Mouse (Mus musculus) heart, embryonic 13.5 days (tissue): ENCODE measurements around the gene Olfr190. TPM values are rescaled to one million over a fixed set of nuclear protein-coding genes. Genes with fewer than 3 reads are reported as not detected.
"Not testable (repeated sequence)": the region's sequence is repeated elsewhere in the genome, so short reads cannot be mapped to it uniquely, and the experiment has no call there.

Experiments used
- ATAC-seq: fragments of 200-750 bp; cut with Nextera tagmentation; 2 replicates; pipeline ENCODE4 v1.8.0; 2017; ENCODE audit warnings: moderate TSS enrichment; ENCODE audit not compliant: insufficient number of reproducible peaks, low FRiP score, low TSS enrichment; ENCODE audit errors: extremely low read depth
- H3K27ac ChIP-seq: fragments of 300-500 bp; sonication (generic); replicated peaks from 2 replicates; pipeline ENCODE4 v1.5.1; 2015; ENCODE audit warnings: moderate library complexity, mild to moderate bottlenecking, inconsistent platforms
- H3K27me3 ChIP-seq: fragments of 300-500 bp; sonication (generic); replicated peaks from 2 replicates; pipeline ENCODE4 v1.6.1; 2015; ENCODE audit warnings: mild to moderate bottlenecking, inconsistent platforms
- H3K36me3 ChIP-seq: fragments of 300-500 bp; sonication (generic); 2 replicates; pipeline ENCODE4 v1.6.1; 2015; ENCODE audit warnings: mild to moderate bottlenecking, inconsistent platforms
- H3K4me1 ChIP-seq: fragments of 300-500 bp; sonication (generic); 2 replicates; pipeline ENCODE4 v1.6.1; 2015; ENCODE audit warnings: inconsistent platforms
- H3K4me2 ChIP-seq: fragments of 300-500 bp; sonication (generic); 2 replicates; pipeline ENCODE4 v1.6.1; 2015; ENCODE audit warnings: inconsistent platforms, mild to moderate bottlenecking, moderate library complexity
- H3K4me3 ChIP-seq: fragments of 300-500 bp; sonication (generic); 2 replicates; pipeline ENCODE4 v1.5.1; 2015; ENCODE audit warnings: moderate library complexity, mild to moderate bottlenecking, inconsistent platforms
- H3K9ac ChIP-seq: fragments of 300-500 bp; sonication (generic); 2 replicates; pipeline ENCODE4 v1.6.1; 2015; ENCODE audit warnings: inconsistent platforms, mild to moderate bottlenecking, moderate library complexity
- H3K9me3 ChIP-seq: fragments of 300-500 bp; sonication (generic); 2 replicates; pipeline ENCODE4 v1.6.1; 2016; ENCODE audit warnings: inconsistent platforms
- WGBS: fragments of 180-500 bp; shearing (Covaris S2); methylation state at CpG from one replicate; pipeline ENCODE4 v1.1.7; 2015; ENCODE audit warnings: mixed read lengths; 5-methylcytosine and 5-hydroxymethylcytosine counted together
- polyA plus RNA-seq: library from polyadenylated mRNA; unstranded; fragments of >200 nt; fragmentation: Nextera tagmentation; extraction: Ambion mirVana; gene quantifications from 2 replicates; pipeline ENCODE4 v1.2.1, GENCODE M21; 2015

Olfr190 gene
- not detected in 2 replicates for polyA plus RNA-seq

DNA sequence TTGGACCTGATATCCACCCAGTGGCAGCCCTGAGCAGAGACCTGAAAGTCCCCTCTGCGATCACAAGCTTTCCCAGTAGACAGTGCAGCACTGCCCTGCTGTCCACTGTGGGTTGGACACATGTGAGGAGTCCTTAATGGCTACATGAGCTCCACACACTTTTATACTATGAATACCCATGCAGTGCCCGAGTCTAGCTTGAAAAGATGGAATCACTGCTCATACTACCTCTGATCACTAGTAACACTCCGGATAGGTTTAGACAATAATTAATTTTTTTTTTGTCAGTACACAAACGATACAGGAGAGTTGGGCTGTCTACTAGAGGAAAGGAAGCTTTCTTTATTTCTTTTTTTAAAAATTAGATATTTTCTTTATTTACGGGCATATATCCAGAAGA lies at the start of gene Olfr190:
TSS of gene Olfr190 (minus strand) at position 101 of the 400 bp plus-strand sequence.
- H3K4me1 ChIP-seq = no peaks in the 10 kb centered on the region
- H3K4me3 ChIP-seq = no peak within 1 kb of the TSS
- 72% methylated on average over 5 of the region's 5 CpGs for WGBS
- H3K4me2 ChIP-seq = no peak within 1 kb of the TSS
- H3K9ac ChIP-seq = no peak within 1 kb of the TSS
- H3K27me3 ChIP-seq = no peaks in the 10 kb centered on the region
- ATAC-seq = no peak
- no peaks in the 10 kb centered on the region for H3K9me3 ChIP-seq
- H3K36me3 ChIP-seq = no peaks in the 10 kb centered on the region
- no peak within 1 kb of the TSS for H3K27ac ChIP-seq

GRCm38 (mm10) chr16:59120969-59121368 lies 43.2 kb upstream of the Olfr190 start, which contains the start of gene Olfr194:
Gene Olfr194, minus strand, starts transcription at chr16:59121069.
- no peaks in the 10 kb centered on the region for H3K27me3 ChIP-seq
- no peaks in the 10 kb centered on the region for H3K4me1 ChIP-seq
- peaks cover 3% of the 10 kb centered on the region; the same call in 1 of the 2 replicates for H3K9me3 ChIP-seq
- no peak within 1 kb of the TSS for H3K4me3 ChIP-seq
- no peaks in the 10 kb centered on the region for H3K36me3 ChIP-seq
- H3K4me2 ChIP-seq = no peak within 1 kb of the TSS
- ATAC-seq = no peak
- H3K9ac ChIP-seq = no peak within 1 kb of the TSS
- H3K27ac ChIP-seq = no peak within 1 kb of the TSS

DNA sequence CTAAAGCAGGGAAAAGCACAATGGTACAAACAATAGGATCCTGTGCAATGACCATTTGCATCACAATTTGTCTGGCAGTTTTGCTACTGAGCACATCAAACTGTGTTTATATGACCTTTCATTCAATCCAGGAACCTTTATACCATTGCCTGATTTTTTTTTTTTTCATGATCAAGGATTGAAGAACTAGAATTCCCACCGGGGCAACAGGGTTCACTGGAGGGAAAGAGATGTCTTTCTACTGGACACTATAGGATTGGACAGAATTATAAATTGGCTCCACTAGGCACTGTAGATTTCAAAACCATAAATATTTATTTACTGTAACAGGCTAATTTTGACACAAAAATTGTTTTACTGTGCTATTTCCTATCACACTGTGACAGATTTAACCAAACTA lies 34.0 kb upstream of the Olfr190 start, which contains the start of gene Olfr193:
TSS of gene Olfr193 (minus strand) at position 101 of the 400 bp plus-strand sequence.
- no peak within 1 kb of the TSS for H3K4me2 ChIP-seq
- H3K4me3 ChIP-seq = no peak within 1 kb of the TSS
- no peaks in the 10 kb centered on the region for H3K36me3 ChIP-seq
- ATAC-seq = no peak
- WGBS = 66% methylated on average over 1 of the region's 1 CpGs
- no peak within 1 kb of the TSS for H3K9ac ChIP-seq
- no peaks in the 10 kb centered on the region for H3K4me1 ChIP-seq
- H3K27me3 ChIP-seq = no peaks in the 10 kb centered on the region
- H3K27ac ChIP-seq = no peak within 1 kb of the TSS
- no peaks in the 10 kb centered on the region for H3K9me3 ChIP-seq

- H3K36me3 ChIP-seq, H3K9ac ChIP-seq, H3K4me1 ChIP-seq, H3K27ac ChIP-seq, ATAC-seq, H3K27me3 ChIP-seq, H3K4me2 ChIP-seq, H3K9me3 ChIP-seq, H3K4me3 ChIP-seq: not testable (repeated sequence)
- WGBS = 35% methylated on average over 5 of the region's 5 CpGs
Observed at GRCm38 (mm10) chr16:59108522-59108921, 30.7 kb upstream of the Olfr190 start.

DNA sequence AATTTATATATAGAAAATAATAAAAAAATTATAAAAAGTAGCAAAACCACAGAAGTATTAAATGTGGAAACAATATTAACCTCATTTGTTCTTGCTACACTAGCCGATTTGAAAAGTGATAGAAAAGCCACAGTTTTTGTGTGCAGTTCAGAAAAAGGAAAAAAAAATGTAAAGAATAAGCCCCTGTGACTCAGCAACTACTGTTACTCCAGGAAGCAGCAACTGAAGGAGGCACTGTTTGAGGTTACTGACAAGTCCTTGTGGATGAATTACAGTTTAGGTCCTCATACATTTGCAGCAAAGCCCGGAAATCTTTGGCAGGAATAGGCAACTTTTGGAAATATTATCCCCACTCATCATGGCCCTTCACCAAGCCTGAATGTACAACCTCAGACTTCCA lies 27.5 kb upstream of the Olfr190 start:
- Histone ChIP-seq H3K4me3 (no peak overlapping the region), H3K9me3 (no peaks in the 10 kb centered on the region), H3K36me3 (no peaks in the 10 kb centered on the region), H3K9ac (no peak overlapping the region), H3K27me3 (no peaks in the 10 kb centered on the region), H3K27ac (no peak overlapping the region), H3K4me2 (no peak overlapping the region), H3K4me1 (no peaks in the 10 kb centered on the region)
- ATAC-seq = no peak
- 62% methylated on average over 2 of the region's 2 CpGs for WGBS

DNA sequence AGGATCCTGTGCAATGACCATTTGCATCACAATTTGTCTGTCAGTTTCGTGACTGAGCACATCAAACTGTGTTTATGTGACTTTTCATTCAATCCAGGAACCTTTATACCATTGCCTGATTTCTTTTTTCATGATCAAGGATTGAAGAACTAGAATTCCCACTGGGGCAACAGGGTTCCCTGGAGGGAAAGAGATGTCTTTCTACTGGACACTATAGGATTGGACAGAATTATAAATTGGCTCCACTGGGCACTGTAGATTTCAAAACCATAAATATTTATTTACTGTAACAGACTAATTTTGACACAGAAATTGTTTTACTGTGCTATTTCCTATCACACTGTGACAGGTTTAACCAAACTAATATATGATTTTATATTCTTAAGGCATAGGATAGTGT lies 11.9 kb upstream of the Olfr190 start, which contains the start of gene Olfr191:
TSS of gene Olfr191 (minus strand) at position 101 of the 400 bp plus-strand sequence.
- not testable (repeated sequence) for H3K36me3 ChIP-seq, H3K27ac ChIP-seq, ATAC-seq, H3K9ac ChIP-seq, H3K4me3 ChIP-seq, H3K4me2 ChIP-seq, H3K9me3 ChIP-seq, H3K4me1 ChIP-seq, H3K27me3 ChIP-seq
- 53% methylated on average over 1 of the region's 1 CpGs for WGBS

DNA sequence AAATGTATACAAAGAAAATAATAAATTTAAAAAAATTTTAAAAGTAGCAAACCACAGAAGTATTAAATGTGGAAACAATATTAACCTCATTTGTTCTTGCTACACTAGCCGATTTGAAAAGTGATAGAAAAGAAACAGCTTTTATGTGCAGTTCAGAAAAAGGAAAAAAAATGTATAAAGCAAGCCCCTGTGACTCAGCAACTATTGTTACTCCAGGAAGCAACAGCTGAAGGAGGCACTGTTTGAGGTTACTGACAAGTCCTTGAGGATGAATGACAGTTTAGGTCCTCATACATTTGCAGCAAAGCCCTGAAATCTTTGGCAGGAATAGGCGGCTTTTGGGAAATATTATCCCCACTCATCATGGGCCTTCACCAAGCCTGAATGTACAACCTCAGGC lies 3.3 kb upstream of the Olfr190 start:
- ATAC-seq, H3K27me3 ChIP-seq, H3K9ac ChIP-seq, H3K27ac ChIP-seq, H3K36me3 ChIP-seq, H3K4me1 ChIP-seq, H3K4me3 ChIP-seq, H3K9me3 ChIP-seq, H3K4me2 ChIP-seq: not testable (repeated sequence)
- WGBS = 74% methylated on average over 2 of the region's 2 CpGs

DNA sequence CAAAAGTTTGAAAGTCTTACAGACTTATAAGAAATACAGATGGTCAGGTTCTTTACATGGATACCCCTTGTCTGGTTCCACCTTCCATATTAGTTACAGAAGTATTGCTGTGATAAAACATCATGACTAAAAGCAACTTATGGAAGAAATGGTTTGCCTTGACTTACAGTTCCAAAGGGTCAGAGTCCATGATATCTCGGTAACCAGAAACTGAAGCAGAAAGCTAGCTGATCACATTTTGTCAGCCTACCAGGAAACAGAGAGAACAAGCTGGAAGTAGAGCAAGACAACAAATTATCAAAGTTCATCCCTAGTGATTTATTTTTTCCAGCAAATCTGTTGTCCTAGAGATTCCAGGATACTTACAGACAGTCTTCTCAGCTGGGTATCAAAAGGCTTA lies 4.3 kb downstream of the Olfr190 start:
- no peak overlapping the region for H3K27ac ChIP-seq
- ATAC-seq = no peak
- WGBS = 81% methylated on average over 1 of the region's 1 CpGs

DNA sequence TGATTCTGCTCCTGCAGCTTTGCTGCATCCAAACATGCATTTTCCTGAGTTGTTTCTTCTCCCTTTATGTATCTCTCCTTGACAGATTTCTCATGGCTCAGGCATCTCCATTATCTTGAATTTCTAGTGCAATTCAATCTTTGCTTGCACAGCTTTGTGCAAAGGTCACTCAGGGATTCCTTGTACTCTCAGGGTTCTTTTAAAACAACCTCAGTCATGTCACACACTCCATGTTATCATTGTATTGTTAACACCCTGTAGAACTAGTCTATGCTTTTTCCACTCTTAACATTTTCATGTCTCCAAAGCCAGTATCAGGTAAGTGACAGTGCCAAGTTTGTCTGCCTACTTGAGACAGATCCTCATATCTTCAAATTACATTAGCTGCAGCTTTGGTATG lies 6.0 kb downstream of the Olfr190 start:
- no peak overlapping the region for H3K27ac ChIP-seq
- H3K4me1 ChIP-seq = peaks cover 5% of the 10 kb centered on the region
- H3K9me3 ChIP-seq = no peaks in the 10 kb centered on the region
- H3K36me3 ChIP-seq = no peaks in the 10 kb centered on the region
- H3K27me3 ChIP-seq = no peaks in the 10 kb centered on the region
- no peak for ATAC-seq
- H3K4me3 ChIP-seq = no peak overlapping the region
- no peak overlapping the region for H3K9ac ChIP-seq
- H3K4me2 ChIP-seq = no peak overlapping the region

More for the DNA sequence above, 4.3 kb downstream of the Olfr190 start:
- H3K9ac ChIP-seq = no peak overlapping the region
- no peaks in the 10 kb centered on the region for H3K36me3 ChIP-seq
- no peak overlapping the region for H3K4me3 ChIP-seq
- peaks cover 5% of the 10 kb centered on the region for H3K4me1 ChIP-seq
- H3K9me3 ChIP-seq = no peaks in the 10 kb centered on the region
- H3K4me2 ChIP-seq = no peak overlapping the region
- H3K27me3 ChIP-seq = no peaks in the 10 kb centered on the region

DNA sequence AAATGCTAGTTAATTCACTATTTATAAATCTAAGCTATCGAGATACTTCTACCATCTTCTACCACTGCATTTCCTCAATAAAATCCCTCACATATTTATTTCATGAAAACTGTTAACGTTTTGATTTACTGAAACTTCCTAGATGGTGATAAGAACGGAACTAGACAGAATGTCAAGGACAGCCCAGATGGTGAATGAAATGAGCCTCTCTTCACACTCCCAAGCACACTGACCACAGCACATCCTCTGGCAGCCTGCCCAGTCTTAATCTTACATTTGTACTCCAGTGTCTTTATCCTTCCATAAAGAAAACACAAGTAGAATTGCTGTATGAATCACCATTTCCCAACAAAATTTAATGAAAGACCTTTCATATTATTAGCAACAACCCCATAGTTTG lies 15.4 kb downstream of the Olfr190 start:
- not testable (repeated sequence) for H3K4me2 ChIP-seq, H3K27ac ChIP-seq, H3K9me3 ChIP-seq, H3K9ac ChIP-seq, H3K4me3 ChIP-seq, H3K36me3 ChIP-seq, ATAC-seq, H3K4me1 ChIP-seq, H3K27me3 ChIP-seq
- 33% methylated on average over 3 of the region's 3 CpGs for WGBS

DNA sequence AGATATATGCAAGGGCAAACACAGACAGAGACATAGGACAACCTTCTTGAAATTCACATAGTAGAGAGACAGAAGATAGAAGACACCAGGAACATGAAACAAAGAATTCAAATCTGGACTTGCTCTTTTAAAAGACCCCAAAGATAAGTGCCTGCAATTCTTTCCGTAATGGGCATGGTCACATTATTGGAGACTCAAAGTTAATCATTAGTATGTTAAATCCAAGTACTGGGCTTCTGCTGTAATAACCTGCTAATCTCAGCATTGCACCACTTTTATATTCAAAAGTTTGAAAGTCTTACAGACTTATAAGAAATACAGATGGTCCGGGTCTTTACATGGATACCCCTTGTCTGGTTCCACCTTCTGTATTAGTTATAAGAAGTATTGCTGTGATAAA lies 28.5 kb downstream of the Olfr190 start:
- not testable (repeated sequence) for H3K9ac ChIP-seq, ATAC-seq, H3K4me3 ChIP-seq, H3K27ac ChIP-seq, H3K36me3 ChIP-seq, H3K27me3 ChIP-seq, H3K9me3 ChIP-seq, H3K4me2 ChIP-seq, H3K4me1 ChIP-seq
- WGBS = 83% methylated on average over 2 of the region's 2 CpGs

GRCm38 (mm10) chr16:59048860-59049259 lies 28.9 kb downstream of the Olfr190 start:
- no peak for ATAC-seq
- Histone ChIP-seq H3K36me3 (no peaks in the 10 kb centered on the region), H3K4me3 (no peak overlapping the region), H3K9me3 (no peaks in the 10 kb centered on the region; the same call in 1 of the 2 replicates), H3K27ac (no peak overlapping the region), H3K27me3 (no peaks in the 10 kb centered on the region), H3K9ac (no peak overlapping the region), H3K4me2 (no peak overlapping the region), H3K4me1 (no peaks in the 10 kb centered on the region)
- 67% methylated on average over 1 of the region's 1 CpGs for WGBS
